Mouse (Mus musculus) hindlimb bud, embryonic 11.5 days (tissue): Measurements from ENCODE around the gene Defa35.
A peak's percentile ranks its signal among the peaks of the same experiment; 100 is the strongest.
"Not testable (repeated sequence)": the region's sequence is repeated elsewhere in the genome, so short reads cannot be mapped to it uniquely, and the experiment has no call there.

Source experiments
- DNase-seq: peaks from one replicate; pipeline ENCODE4 v3.0.0-alpha.2; 2012; ENCODE audit warnings: low read depth, low spot score; ENCODE audit errors: extremely low spot score

Defa35 gene

DNA sequence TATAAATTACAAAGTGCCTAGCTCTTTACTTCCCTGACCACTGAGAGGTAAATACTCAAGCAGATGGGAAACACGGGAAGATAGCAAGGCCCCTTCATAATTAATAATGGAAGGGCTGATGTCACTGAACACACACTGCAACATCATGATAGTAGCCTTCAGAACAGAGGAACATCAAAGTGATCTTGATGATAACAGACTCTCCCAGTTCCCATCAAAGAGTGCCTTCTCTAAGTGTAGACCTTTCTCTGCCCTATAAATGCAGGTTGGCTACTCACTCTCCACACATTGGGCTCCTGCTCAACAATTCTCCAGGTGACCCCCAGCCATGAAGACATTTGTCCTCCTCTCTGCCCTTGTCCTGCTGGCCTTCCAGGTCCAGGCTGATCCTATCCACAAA lies at the start of gene Defa35:
Gene Defa35, plus strand, starts transcription at position 301 of the 400 bp plus-strand sequence.
- DNase-seq: not testable (repeated sequence)

DNA sequence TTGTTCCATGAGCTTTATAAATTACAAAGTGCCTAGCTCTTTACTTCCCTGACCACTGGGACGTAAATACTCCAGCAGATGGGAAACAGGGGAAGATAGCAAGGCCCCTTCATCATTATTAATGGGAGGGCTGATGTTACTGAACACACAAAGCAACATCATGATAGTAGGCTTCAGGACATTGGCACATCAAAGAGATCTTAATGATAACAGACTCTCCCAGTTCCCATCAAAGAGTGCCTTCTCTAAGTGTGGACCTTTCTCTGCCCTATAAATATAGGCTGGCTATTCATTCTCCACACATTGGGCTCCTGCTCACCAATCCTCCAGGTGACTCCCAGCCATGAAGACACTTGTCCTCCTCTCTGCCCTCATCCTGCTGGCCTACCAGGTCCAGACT lies 39.6 kb upstream of the Defa35 start, which contains the start of gene Defa21:
Gene Defa21, plus strand, starts transcription at position 301 of the 400 bp plus-strand sequence.
- DNase-seq: not testable (repeated sequence)

DNA sequence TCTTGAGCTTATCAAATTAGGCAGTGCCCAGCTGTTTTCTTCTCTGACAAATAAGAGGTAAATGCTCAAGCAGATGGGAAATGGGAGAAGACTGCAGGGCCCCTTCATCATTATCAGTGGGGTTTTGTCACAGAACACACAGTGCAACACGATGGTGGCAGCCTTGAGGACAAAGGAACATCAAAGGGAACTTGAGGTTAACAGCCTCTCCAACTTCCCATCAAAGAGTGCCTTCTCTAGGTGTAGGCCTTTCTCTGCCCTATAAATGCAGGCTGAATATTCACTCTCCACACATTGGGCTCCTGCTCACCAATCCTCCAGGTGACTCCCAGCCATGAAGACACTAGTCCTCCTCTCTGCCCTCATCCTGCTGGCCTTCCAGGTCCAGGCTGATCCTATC lies 10.1 kb upstream of the Defa35 start, which contains the start of gene Defa23:
Gene Defa23, plus strand, starts transcription at position 301 of the 400 bp plus-strand sequence.
- DNase-seq: not testable (repeated sequence)

- DNase-seq: not testable (repeated sequence)
Measured at GRCm38 (mm10) chr8:21084142-21084541, 19.3 kb downstream of the Defa35 start, which contains the start of gene Defa25. Gene Defa25, plus strand, starts transcription at chr8:21084442.

GRCm38 (mm10) chr8:21093106-21093505 lies 28.3 kb downstream of the Defa35 start:
- peak; percentile 39 for DNase-seq

DNA sequence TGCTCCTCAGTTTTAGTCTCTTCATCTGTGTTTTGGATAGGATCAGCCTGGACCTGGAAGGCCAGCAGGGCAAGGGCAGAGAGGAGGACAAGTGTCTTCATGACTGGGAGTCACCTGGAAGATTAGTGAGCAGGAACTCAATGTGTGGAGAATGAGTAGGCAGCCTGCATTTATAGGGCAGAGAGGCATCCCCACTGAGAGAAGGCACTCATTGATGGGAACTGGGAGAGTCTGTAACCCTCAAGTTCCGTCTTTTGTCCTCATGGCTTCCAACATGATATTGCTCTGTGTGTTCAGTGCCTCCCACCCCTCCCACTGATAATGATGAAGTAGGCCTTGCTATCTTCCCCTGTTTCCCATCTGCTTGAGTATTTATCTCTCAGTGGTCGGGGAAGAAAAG lies 31.1 kb downstream of the Defa35 start, which contains the start of gene Gm14851:
Gene Gm14851, minus strand, starts transcription at position 101 of the 400 bp plus-strand sequence.
- DNase-seq: not testable (repeated sequence)
